Mouse (Mus musculus): ENCODE measurements around the gene Tedc1.
A peak's percentile ranks its signal among the peaks of the same experiment; 100 is the strongest.

Gene Tedc1

GRCm38 (mm10) chr12:113139908-113140615, 16.2 kb upstream of the Tedc1 start, which contains the start of gene Crip2:
Crip2 (plus strand) TSS chr12:113140236.
- DNase-seq, result peak; percentile 89

- peak; percentile 69 for DNase-seq
These were observed 15.4 kb upstream of the Tedc1 start for GRCm38 (mm10) chr12:113140616-113141411.

GRCm38 (mm10) chr12:113141531-113141973, 14.7 kb upstream of the Tedc1 start:
- no peak for DNase-seq

- peak; percentile 86 for DNase-seq
These were observed 13.9 kb upstream of the Tedc1 start for GRCm38 (mm10) chr12:113142021-113142975.

GRCm38 (mm10) chr12:113143164-113143563, 13.1 kb upstream of the Tedc1 start:
- DNase-seq, result no peak

- DNase-seq, result peak; percentile 38
These were observed 12.0 kb upstream of the Tedc1 start for GRCm38 (mm10) chr12:113144001-113144756.

GRCm38 (mm10) chr12:113144886-113145285, 11.3 kb upstream of the Tedc1 start:
- no peak for DNase-seq

- DNase-seq, result no peak
These were observed 10.6 kb upstream of the Tedc1 start for GRCm38 (mm10) chr12:113145591-113145990.

GRCm38 (mm10) chr12:113146112-113147057, 9.8 kb upstream of the Tedc1 start, which contains the start of gene Crip1:
Crip1 (plus strand) TSS chr12:113146316.
- DNase-seq, result peak; percentile 74

GRCm38 (mm10) chr12:113147481-113147880, 8.7 kb upstream of the Tedc1 start:
- no peak for DNase-seq

GRCm38 (mm10) chr12:113148381-113149035, 7.7 kb upstream of the Tedc1 start:
- no peak for DNase-seq

GRCm38 (mm10) chr12:113149341-113149740, 6.9 kb upstream of the Tedc1 start:
- DNase-seq, result no peak

GRCm38 (mm10) chr12:113149896-113150295, 6.3 kb upstream of the Tedc1 start:
- no peak for DNase-seq

- no peak for DNase-seq
These were observed 5.6 kb upstream of the Tedc1 start for GRCm38 (mm10) chr12:113150591-113150990.

GRCm38 (mm10) chr12:113151046-113151445, 5.2 kb upstream of the Tedc1 start:
- no peak for DNase-seq

GRCm38 (mm10) chr12:113151661-113152271, 4.5 kb upstream of the Tedc1 start:
- DNase-seq, result peak; percentile 36

- no peak for DNase-seq
These were observed 4.0 kb upstream of the Tedc1 start for GRCm38 (mm10) chr12:113152272-113152661.

GRCm38 (mm10) chr12:113152991-113153525, 3.2 kb upstream of the Tedc1 start:
- no peak for DNase-seq

GRCm38 (mm10) chr12:113153971-113154370, 2.2 kb upstream of the Tedc1 start:
- no peak for DNase-seq

- no peak for DNase-seq
These were observed 1.5 kb upstream of the Tedc1 start for GRCm38 (mm10) chr12:113154747-113155075.

Data from kidney, adult 11 months (tissue).